Mouse (Mus musculus) thymus, postnatal 14 days (tissue): ENCODE data around the gene Grb10.

Experiments used
- DNase-seq: peaks from one replicate; pipeline ENCODE4 v3.0.0; 2021

Grb10 gene

GRCm38 (mm10) chr11:11897645-11898357, 140.7 kb downstream of the Grb10 start, which contains the start of gene Ddc:
Ddc (minus strand) TSS chr11:11898144.
- DNase-seq = no peak

- DNase-seq = no peak
Measured at GRCm38 (mm10) chr11:11895479-11895878, 143.0 kb downstream of the Grb10 start.

GRCm38 (mm10) chr11:11893769-11894168, 144.7 kb downstream of the Grb10 start:
- no peak for DNase-seq

- DNase-seq = no peak
Measured at GRCm38 (mm10) chr11:11892993-11893602, 145.4 kb downstream of the Grb10 start.

GRCm38 (mm10) chr11:11891832-11892231, 146.7 kb downstream of the Grb10 start:
- no peak for DNase-seq

- no peak for DNase-seq
Measured at GRCm38 (mm10) chr11:11890139-11890741, 148.2 kb downstream of the Grb10 start.

- no peak for DNase-seq
Measured at GRCm38 (mm10) chr11:11888727-11889126, 149.8 kb downstream of the Grb10 start.

GRCm38 (mm10) chr11:11888051-11888450, 150.4 kb downstream of the Grb10 start:
- DNase-seq = no peak

- no peak for DNase-seq
Measured at GRCm38 (mm10) chr11:11886403-11886998, 152.0 kb downstream of the Grb10 start.

- DNase-seq = no peak
Measured at GRCm38 (mm10) chr11:11885921-11886320, 152.6 kb downstream of the Grb10 start.

- no peak for DNase-seq
Measured at GRCm38 (mm10) chr11:11885246-11885643, 153.2 kb downstream of the Grb10 start.

GRCm38 (mm10) chr11:11884533-11885245, 153.8 kb downstream of the Grb10 start:
- DNase-seq = no peak

- DNase-seq = no peak
Measured at GRCm38 (mm10) chr11:11881783-11882155, 156.7 kb downstream of the Grb10 start.

GRCm38 (mm10) chr11:11881026-11881782, 157.3 kb downstream of the Grb10 start:
- no peak for DNase-seq
